Mouse (Mus musculus): ENCODE data around the gene Btbd1. TPM values are rescaled to one million over a fixed set of nuclear protein-coding genes. Genes with fewer than 3 reads are reported as not detected.

The Btbd1 gene
- total and polyA plus RNA-seq, 2 experiments from 2014 or later, result 92.5 to 112 TPM

GRCm38 (mm10) chr7:81854568-81855307, 25.5 kb upstream of the Btbd1 start:
- Histone ChIP-seq H3K4me2 (ENCODE audit: low read depth, low read length, poor library complexity, severe bottlenecking) (no peak overlapping the region), H3K9me3 (ENCODE audit: low read length) (no peaks in the 10 kb centered on the region), H3K27ac (ENCODE audit: low read depth, low read length) (no peak overlapping the region), H3K4me3 (ENCODE audit: low read depth, low read length) (no peak overlapping the region), H3K36me3 (ENCODE audit: insufficient read depth, low read length) (no peaks in the 10 kb centered on the region), H3K27me3 (ENCODE audit: insufficient read depth, low read length) (no peaks in the 10 kb centered on the region), H3K4me1 (ENCODE audit: insufficient read depth, low read length) (peaks cover 4% of the 10 kb centered on the region; the same call in 1 of the 2 replicates), H3K9ac (replicated peaks; ENCODE audit: low read length, poor library complexity, severe bottlenecking) (no peak overlapping the region)
- 52% methylated on average over 8 of the region's 8 CpGs for WGBS
- no peak for TF ChIP-seq CTCF (IDR thresholded peaks at IDR 0.05)
- no peak for DNase-seq (ENCODE audit: low spot score)
- no peak for ATAC-seq (ENCODE audit: low FRiP score)

GRCm38 (mm10) chr7:81851706-81852105, 22.5 kb upstream of the Btbd1 start:
- Histone ChIP-seq H3K9ac (replicated peaks; ENCODE audit: low read length, poor library complexity, severe bottlenecking) (no peak overlapping the region), H3K4me3 (ENCODE audit: low read depth, low read length) (no peak overlapping the region), H3K4me1 (ENCODE audit: insufficient read depth, low read length) (no peaks in the 10 kb centered on the region), H3K36me3 (ENCODE audit: insufficient read depth, low read length) (no peaks in the 10 kb centered on the region), H3K4me2 (ENCODE audit: low read depth, low read length, poor library complexity, severe bottlenecking) (no peak overlapping the region), H3K27ac (ENCODE audit: low read depth, low read length) (no peak overlapping the region), H3K27me3 (ENCODE audit: insufficient read depth, low read length) (no peaks in the 10 kb centered on the region), H3K9me3 (ENCODE audit: low read length) (no peaks in the 10 kb centered on the region)
- TF ChIP-seq CTCF (IDR thresholded peaks at IDR 0.05), result no peak
- WGBS, result 78% methylated on average over 3 of the region's 3 CpGs
- no peak for DNase-seq (ENCODE audit: low spot score)
- ATAC-seq (ENCODE audit: low FRiP score), result no peak

GRCm38 (mm10) chr7:81850171-81850570, 20.9 kb upstream of the Btbd1 start:
- Histone ChIP-seq H3K27me3 (ENCODE audit: insufficient read depth, low read length) (no peaks in the 10 kb centered on the region), H3K9me3 (ENCODE audit: low read length) (no peaks in the 10 kb centered on the region), H3K36me3 (ENCODE audit: insufficient read depth, low read length) (no peaks in the 10 kb centered on the region), H3K4me2 (ENCODE audit: low read depth, low read length, poor library complexity, severe bottlenecking) (no peak overlapping the region), H3K4me1 (ENCODE audit: insufficient read depth, low read length) (no peaks in the 10 kb centered on the region), H3K27ac (ENCODE audit: low read depth, low read length) (no peak overlapping the region), H3K9ac (replicated peaks; ENCODE audit: low read length, poor library complexity, severe bottlenecking) (no peak overlapping the region), H3K4me3 (ENCODE audit: low read depth, low read length) (no peak overlapping the region)
- TF ChIP-seq CTCF (IDR thresholded peaks at IDR 0.05), result no peak
- DNase-seq (ENCODE audit: low spot score), result no peak
- 90% methylated on average over 6 of the region's 6 CpGs for WGBS
- no peak for ATAC-seq (ENCODE audit: low FRiP score)

GRCm38 (mm10) chr7:81849633-81850032, 20.4 kb upstream of the Btbd1 start:
- H3K9me3 ChIP-seq (ENCODE audit: low read length), result no peaks in the 10 kb centered on the region
- H3K36me3 ChIP-seq (ENCODE audit: insufficient read depth, low read length), result no peaks in the 10 kb centered on the region
- WGBS, result 92% methylated on average over 7 of the region's 7 CpGs
- H3K27ac ChIP-seq (ENCODE audit: low read depth, low read length), result no peak overlapping the region
- H3K27me3 ChIP-seq (ENCODE audit: insufficient read depth, low read length), result no peaks in the 10 kb centered on the region
- DNase-seq (ENCODE audit: low spot score) (no peak), ATAC-seq (ENCODE audit: low FRiP score) (no peak)
- TF ChIP-seq CTCF (IDR thresholded peaks at IDR 0.05), result no peak
- no peak overlapping the region for H3K4me3 ChIP-seq (ENCODE audit: low read depth, low read length)
- H3K9ac ChIP-seq (replicated peaks; ENCODE audit: low read length, poor library complexity, severe bottlenecking), result no peak overlapping the region
- no peak overlapping the region for H3K4me2 ChIP-seq (ENCODE audit: low read depth, low read length, poor library complexity, severe bottlenecking)
- no peaks in the 10 kb centered on the region for H3K4me1 ChIP-seq (ENCODE audit: insufficient read depth, low read length)

GRCm38 (mm10) chr7:81849214-81849613, 20.0 kb upstream of the Btbd1 start:
- Histone ChIP-seq H3K4me3 (ENCODE audit: low read depth, low read length) (no peak overlapping the region), H3K36me3 (ENCODE audit: insufficient read depth, low read length) (no peaks in the 10 kb centered on the region), H3K4me1 (ENCODE audit: insufficient read depth, low read length) (no peaks in the 10 kb centered on the region), H3K27me3 (ENCODE audit: insufficient read depth, low read length) (no peaks in the 10 kb centered on the region), H3K9ac (replicated peaks; ENCODE audit: low read length, poor library complexity, severe bottlenecking) (no peak overlapping the region), H3K27ac (ENCODE audit: low read depth, low read length) (no peak overlapping the region), H3K4me2 (ENCODE audit: low read depth, low read length, poor library complexity, severe bottlenecking) (no peak overlapping the region), H3K9me3 (ENCODE audit: low read length) (no peaks in the 10 kb centered on the region)
- no peak for ATAC-seq (ENCODE audit: low FRiP score)
- DNase-seq (ENCODE audit: low spot score), result no peak
- WGBS, result 93% methylated on average over 5 of the region's 5 CpGs
- no peak for TF ChIP-seq CTCF (IDR thresholded peaks at IDR 0.05)

GRCm38 (mm10) chr7:81847777-81848176, 18.5 kb upstream of the Btbd1 start:
- DNase-seq (ENCODE audit: low spot score), result peak; percentile 68
- ATAC-seq (ENCODE audit: low FRiP score), result no peak
- Histone ChIP-seq H3K4me2 (ENCODE audit: low read depth, low read length, poor library complexity, severe bottlenecking) (no peak overlapping the region), H3K4me1 (ENCODE audit: insufficient read depth, low read length) (no peaks in the 10 kb centered on the region), H3K9me3 (ENCODE audit: low read length) (no peaks in the 10 kb centered on the region), H3K27ac (ENCODE audit: low read depth, low read length) (no peak overlapping the region), H3K27me3 (ENCODE audit: insufficient read depth, low read length) (no peaks in the 10 kb centered on the region), H3K4me3 (ENCODE audit: low read depth, low read length) (no peak overlapping the region), H3K36me3 (ENCODE audit: insufficient read depth, low read length) (no peaks in the 10 kb centered on the region), H3K9ac (replicated peaks; ENCODE audit: low read length, poor library complexity, severe bottlenecking) (no peak overlapping the region)
- no peak for TF ChIP-seq CTCF (IDR thresholded peaks at IDR 0.05)
- WGBS, result 36% methylated on average over 4 of the region's 4 CpGs
